Mouse (Mus musculus): ENCODE measurements around the gene Susd1.

- TF ChIP-seq POLR2A (IDR thresholded peaks at IDR 0.05; ENCODE audit: insufficient read depth, low read depth, low read length) (no peak), CTCF (IDR thresholded peaks at IDR 0.05) (no peak), EP300 (IDR thresholded peaks at IDR 0.05; ENCODE audit: insufficient read depth, low read depth, low read length) (no peak)
These were observed 24.1 kb upstream of the Susd1 start for GRCm38 (mm10) chr4:59462494-59462893.
